Mouse (Mus musculus) liver, embryonic 14.5 days (tissue): ENCODE results near the gene Gpat3.

ENCODE experiments used
- CTCF ChIP-seq: IDR thresholded peaks from 2 replicates; pipeline ENCODE4 v1.5.1; 2016; ENCODE audit warnings: antibody characterized with exemption, low read depth, control low read depth
- EP300 ChIP-seq: IDR thresholded peaks from 2 replicates; pipeline ENCODE4 v1.6.1; 2016; ENCODE audit warnings: antibody characterized with exemption, low read depth

DNA sequence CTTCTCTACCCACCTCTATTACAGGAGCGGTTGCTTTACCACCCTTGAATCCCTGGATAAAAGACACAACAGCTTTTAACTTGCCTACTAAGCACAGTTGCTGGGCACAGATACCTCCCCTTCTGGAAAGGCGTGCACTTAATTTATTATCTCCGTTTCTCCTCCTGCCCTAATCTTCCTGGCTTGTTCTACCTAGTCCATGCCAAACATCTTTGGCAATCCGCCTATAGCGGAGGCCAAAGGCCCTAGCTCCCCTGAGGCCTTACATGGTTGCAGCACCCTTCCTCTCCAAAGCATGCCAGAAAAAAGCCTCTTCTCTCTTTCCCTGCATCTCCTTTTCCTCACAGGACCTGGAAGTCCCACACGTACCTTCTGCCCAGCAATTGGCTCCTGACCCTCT, 18.9 kb downstream of the Gpat3 start:
- no peak for TF ChIP-seq EP300
- TF ChIP-seq CTCF, result no peak
